Mouse (Mus musculus): ENCODE measurements around the gene Serac1.

DNA sequence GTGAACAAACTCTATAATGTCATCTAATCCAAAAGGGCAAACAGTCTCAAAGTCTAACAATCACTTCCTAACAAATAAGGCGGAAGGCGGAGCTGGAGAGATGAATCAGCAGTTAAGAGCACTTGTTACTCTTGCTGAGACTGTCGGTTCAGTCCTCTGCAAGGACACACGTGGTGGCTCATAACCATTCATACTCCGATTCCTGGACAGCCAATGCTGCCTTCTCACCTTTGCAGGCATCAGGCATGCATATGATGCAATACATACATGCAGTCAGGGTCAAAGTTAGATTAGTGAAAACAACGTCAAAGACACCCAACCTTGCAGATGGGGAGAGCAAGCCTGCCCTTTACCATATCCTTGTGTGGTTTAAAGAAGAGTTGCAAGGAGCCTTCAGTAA lies 12.1 kb upstream of the Serac1 start:
- TF ChIP-seq E2F4 (IDR thresholded peaks at IDR 0.05; ENCODE audit: borderline replicate concordance, low read depth, low read length) (no peak), MAFK (IDR thresholded peaks at IDR 0.05; ENCODE audit: borderline replicate concordance, low read depth, low read length) (no peak)

Data from MEL (cell line).